Comparison of ENCODE assay signal across 16 mouse cellular contexts in genomic region chr1:51704610-51705009, GRCm38 (mm10).
"Had no signal": no experiment of that assay in that cellular context is flagged by ENCODE, and none has a peak within 500 bp of the region (broad histone marks: within the 10 kb centered on the region; RNA-seq: fewer than 3 reads in every experiment).

No protein-coding gene starts in this region.

- H3K4me2 ChIP-seq: neural tube, embryonic 13.5 days; neural tube, embryonic 15.5 days; stomach, embryonic 15.5 days had no signal

- H3K27ac ChIP-seq: neural tube, embryonic 13.5 days; neural tube, embryonic 15.5 days; stomach, embryonic 15.5 days; stomach, postnatal 0 days had no signal

- H3K9me3 ChIP-seq: neural tube, embryonic 13.5 days; neural tube, embryonic 15.5 days; stomach, embryonic 15.5 days had no signal

- H3K27me3 ChIP-seq: neural tube, embryonic 13.5 days; neural tube, embryonic 15.5 days; stomach, embryonic 15.5 days had no signal

- DNase-seq: retina, postnatal 1 day; right cerebral cortex, adult 18-20 months; right cerebral cortex, postnatal 14 days; right cerebral cortex, postnatal 25 days; right cerebral cortex, postnatal 4 days; spleen, adult 18-20 months; thymus, adult 18-20 months; thymus, adult 2 months; thymus, postnatal 14 days; thymus, postnatal 25 days; thymus, postnatal 36 days; thymus, postnatal 4 days had no signal

- H3K36me3 ChIP-seq: neural tube, embryonic 13.5 days; neural tube, embryonic 15.5 days; stomach, embryonic 15.5 days had no signal

- H3K4me1 ChIP-seq: neural tube, embryonic 13.5 days; neural tube, embryonic 15.5 days; stomach, embryonic 15.5 days had no signal

- H3K4me3 ChIP-seq: neural tube, embryonic 13.5 days; neural tube, embryonic 15.5 days; stomach, embryonic 15.5 days had no signal

- H3K9ac ChIP-seq: neural tube, embryonic 13.5 days; neural tube, embryonic 15.5 days; stomach, embryonic 15.5 days had no signal
